Mouse (Mus musculus) adrenal gland, postnatal 4 days (tissue): ENCODE data around the gene Nfatc2. TPM values are rescaled to one million over a fixed set of nuclear protein-coding genes. Genes with fewer than 3 reads are reported as not detected.

Experiments
- DNase-seq, 2 experiments: peaks; one replicate each; pipeline ENCODE4 v3.0.0; 2021 to 2022; ENCODE audit warnings: low spot score in 2 of 2, mixed read lengths in 2 of 2
- long read RNA-seq, 2 experiments: library from polyadenylated mRNA; stranded (forward); transcript quantifications; one replicate each; pipeline ENCODE4 v2.0.0; 2021
- total RNA-seq, 2 experiments: library from RNA; stranded (reverse); gene quantifications; 2 replicates each; pipeline ENCODE4 v1.2.3; 2021

Nfatc2 gene
- total RNA-seq, result 1 to 10 TPM; 4.4 to 5.0 TPM
- long read RNA-seq, experiment 1, result 0 reads
- long read RNA-seq, experiment 2, partial matches to known transcripts, result 0 of 2 reads
- long read RNA-seq, experiment 2, other reads (novel, unspliced or antisense), result 1 of 2 reads

DNA sequence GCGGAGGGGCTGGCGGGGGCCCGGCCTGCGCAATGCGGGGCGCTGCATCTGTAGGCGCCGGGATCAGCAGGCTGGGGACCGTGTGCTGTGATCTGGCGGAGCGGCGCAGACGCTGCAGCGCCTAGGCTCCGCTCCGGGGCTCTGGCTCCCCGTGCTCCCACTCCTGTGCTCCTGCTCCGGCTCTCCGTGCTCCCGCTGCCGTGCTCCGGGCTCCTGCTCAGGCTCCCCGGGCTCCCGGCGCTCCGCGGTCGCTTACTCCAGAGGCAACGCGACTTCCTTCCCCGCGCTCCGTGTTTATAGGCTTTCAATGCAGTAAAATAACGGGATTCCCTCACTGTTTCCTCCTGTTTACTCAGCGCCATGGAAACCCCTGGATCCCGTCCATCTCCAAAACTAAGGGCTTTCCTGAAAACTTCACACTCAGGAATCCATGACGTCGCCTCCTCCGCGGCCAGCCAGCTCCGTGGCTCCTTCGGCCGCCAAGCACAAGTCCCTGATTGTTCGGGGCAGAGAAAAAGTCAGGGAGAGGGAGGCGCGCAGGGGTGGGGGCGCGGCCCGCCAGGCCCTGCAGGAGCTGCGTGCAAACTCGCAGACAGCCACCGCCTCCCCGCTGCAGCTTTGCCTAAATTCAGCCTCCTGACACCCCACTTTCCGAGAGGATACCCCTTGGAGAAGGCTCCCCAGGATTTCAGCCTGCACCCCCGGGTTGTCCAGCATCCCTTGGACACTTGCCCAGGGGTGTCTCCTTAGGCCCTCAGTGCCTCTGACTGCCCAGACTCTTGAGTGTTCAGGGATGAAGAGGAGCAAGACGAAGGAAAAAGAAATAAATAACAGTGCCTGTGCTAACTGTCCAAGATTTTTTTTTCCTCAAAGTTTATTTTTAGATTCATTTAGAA lies at the start of gene Nfatc2:
TSS of gene Nfatc2 (minus strand) at position 167 of the 896 bp plus-strand sequence.
- peak in 1 of 2 experiments; percentile 43 for DNase-seq

DNA sequence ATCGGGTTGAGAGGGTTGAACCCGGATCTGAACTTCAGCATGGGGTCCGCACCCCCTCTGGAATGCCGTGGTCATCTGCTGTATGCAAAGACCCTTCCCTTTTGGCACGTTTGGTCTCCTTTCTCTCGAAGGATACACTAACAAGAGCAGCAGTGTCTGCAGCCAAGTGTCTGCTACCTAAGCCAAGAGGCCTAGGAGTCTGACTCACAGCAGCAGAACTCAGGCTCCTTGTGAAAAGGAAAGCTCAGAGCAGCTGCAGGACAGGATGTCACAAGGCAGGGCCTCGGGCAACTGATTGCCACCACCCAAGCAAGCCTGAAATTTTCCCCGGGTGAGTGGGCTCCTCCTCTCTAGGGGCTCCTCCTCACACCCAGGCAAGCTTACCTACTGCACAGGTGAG lies 46.7 kb upstream of the Nfatc2 start:
- DNase-seq, result no peak

DNA sequence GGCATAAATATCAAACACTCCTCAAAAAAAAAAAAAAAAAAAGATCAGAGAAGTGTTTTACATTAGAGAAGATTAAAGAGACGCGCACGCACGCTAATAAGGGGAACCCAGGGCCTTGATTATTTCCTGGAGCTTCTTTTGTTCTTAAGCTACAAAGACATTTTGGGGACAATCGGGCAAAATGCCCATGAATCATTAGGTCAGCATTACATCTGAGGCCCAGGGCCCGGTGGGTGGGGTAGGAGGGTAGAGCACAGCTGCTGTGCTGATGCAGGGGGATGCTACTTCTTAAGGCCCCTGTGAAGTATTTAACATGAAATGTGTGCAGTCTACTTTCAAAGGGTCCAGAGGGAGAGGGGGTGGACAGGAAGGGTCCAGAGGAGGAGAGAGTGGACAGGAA lies 43.4 kb upstream of the Nfatc2 start:
- no peak for DNase-seq

DNA sequence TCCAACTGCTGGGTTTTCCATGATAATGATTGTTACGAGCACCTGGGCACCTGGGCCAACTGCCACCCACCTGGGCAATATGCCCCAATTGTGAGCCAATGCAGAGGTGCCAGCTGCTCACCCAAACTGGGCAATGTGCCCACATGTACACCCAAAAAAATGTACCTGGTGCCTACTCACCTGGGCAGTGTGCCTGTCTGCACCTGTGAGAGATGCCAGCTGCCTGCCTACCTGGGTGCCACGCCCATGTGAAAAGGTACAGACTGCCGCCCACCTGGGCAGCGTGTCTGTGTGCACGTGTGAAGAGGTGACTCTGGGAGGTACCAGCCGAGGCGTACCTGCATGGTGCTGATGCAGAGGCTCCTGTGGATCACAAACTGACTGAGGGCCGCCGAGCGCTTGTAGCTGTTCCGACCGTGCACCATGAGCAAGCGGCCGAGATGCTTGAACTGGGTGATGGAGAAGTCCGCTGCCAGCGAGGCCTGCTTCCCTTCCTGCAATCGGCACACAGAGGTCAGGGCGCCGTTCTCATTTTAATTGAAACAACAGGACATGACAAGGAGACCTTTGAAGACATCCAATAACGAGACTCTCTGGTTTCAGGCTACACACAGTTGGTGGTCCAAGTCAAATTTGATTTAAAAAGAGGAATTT lies 42.2 kb upstream of the Nfatc2 start:
- DNase-seq, result no peak

DNA sequence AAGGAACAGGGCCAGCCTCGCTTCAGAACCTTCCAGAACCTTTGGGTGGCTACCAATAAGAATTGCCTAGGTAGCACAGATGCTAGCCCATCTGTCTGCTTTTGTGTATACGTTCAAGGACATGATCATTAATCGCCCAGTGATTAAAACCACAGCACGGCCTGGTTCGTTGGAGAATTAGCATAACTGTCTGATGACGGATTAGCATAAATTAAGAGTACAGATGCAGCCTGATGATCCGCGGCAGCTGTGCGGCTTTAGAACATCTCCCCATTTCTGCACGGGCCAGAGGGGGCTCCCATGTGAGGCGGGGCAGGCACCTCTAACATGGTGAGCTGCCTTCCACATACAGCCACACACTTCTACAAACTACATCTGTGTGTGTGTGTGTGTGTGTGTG lies 40.7 kb upstream of the Nfatc2 start:
- DNase-seq, result no peak

DNA sequence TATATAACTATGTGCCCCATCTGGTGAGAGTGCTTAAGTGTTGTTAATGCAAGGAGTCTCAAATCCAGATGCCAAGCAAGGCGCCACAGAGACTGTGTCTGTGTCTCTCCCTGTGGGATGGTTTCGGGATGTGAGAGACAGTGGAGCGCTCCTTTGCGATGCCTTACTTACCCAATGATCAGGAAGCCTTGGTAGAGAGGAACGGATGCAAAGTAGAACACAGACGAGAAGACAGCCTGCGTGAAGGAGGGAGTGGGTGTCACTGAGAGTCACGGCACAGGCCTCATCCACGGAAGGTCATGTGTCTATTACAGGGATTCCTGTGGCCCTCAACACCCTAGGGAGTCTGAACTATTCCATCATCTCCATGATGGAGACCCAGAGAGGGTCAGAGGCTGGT lies 39.0 kb upstream of the Nfatc2 start:
- DNase-seq, result no peak

DNA sequence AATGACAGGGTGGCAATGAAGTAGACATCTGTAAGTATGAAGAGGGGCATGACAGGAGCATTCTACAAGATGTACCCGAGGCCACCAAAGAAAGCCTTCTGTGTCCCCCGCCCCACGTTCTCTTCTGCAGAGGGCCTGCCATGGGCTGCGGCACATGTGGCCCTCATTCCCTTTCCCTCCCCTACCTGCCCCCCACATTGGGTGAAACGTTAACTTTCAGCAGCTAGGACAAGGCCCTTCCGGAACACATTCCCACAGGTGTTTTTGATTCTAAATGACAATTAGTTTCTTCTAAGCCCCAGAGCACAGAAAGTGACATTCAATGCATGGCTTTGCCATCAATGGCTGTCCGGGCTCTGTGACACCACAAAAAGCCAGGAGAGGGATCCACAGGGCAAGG lies 33.4 kb upstream of the Nfatc2 start:
- no peak for DNase-seq

DNA sequence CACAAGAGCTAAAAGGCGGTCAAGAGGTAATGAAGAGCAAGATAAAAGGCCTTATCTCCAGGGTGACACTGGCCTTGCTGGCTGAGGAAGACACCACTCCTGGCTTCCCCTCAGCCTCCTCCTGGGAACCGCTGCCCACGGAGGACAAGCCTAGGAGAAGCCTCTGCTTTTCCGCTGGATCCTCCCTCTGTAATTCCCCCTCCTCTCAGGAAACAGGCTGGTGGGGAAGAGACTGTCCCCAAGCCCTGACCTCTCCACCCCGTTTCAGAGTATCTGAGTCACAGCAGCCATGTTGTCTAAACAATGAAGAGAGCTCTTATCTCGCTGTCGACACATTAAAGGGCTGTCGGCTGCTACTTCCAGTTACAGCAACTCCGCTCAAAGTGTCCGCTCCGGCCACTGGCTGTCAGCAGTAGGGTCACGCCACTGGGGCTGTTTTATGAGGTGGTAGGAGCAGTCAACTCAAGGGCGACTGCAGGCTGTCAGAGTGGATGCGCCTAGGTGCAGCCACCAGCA lies 31.9 kb upstream of the Nfatc2 start:
- DNase-seq, result no peak

DNA sequence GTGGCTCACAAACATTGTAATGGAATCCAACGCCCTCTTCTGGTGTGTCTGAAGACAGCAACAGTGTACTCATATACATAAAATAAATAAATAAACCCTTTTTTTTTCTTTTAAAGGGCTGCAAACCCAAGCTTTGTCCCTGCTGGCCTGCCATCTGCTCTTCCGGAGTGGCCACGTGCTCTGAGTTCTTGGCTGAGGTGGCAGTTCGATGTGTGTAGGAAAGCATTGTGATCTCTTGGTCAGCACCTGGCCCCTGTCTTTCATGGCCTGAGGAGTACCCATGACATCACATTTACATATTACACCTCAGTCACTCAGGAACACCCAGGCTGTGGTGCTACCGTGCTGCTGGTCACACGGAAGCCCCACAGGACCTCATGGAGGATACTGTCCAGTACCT lies 31.1 kb upstream of the Nfatc2 start:
- no peak for DNase-seq

DNA sequence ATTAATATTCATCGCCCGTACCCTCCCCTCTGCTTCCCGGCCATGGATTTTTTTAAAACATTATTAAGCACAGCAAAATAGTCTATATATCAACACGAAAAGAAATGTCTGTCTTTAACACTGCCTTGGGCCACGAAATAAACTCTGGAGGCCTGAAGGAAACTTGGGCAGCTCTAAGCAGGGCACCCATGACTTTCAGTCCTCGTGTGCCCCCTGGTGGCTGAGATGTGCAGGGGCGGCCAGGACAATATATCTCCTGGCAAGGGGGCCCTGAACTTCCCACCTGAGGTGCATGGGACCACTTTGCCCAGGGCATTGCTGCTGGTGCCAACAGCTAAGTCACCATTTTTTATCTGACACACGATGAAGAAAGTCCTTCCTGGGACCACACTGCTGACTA lies 27.3 kb upstream of the Nfatc2 start:
- peak; percentile 66 to 69 for DNase-seq

DNA sequence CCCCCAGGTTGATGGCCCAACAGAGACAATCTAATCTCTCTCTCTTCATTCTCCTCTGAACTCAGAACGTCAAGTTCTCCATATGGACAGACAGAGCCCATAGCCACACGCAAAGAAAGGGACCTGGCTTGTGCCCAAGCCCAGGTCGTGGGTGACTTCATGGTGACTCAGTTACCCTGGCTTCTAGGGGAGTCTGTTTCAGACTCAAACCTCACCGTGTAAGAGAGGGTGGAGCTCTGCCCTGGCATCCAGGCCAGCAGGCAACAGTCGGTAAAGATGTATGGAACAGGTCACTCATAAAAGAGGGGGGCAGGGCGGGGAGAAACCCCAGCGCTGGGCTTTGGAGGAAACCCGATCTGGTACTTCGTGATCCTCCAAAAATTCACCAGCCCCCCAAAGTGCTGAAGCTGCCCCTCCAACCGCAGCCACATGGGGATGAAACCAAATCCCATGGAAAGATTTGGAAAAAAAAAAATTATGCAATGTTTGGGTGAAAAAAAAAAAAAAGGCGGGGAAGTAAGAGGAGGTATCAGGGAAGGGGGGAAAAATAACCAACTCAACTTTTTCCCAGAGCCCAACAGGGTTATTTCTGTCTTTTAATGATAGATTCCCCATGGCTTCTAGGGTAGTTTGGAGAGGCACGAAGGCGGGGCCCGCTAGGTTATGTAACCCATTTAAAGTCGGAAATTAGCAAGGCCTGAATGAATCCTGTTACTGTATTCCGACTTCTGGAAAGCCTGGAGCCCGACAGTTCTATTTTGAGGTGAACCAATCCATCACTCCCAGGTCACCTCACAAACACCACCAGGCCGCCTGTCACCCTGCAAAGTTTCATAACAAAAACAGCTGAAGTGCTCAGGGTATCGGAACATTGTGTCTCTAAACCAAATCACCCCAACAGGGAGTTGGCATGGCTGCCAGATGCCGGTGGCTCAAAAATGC lies 26.6 kb upstream of the Nfatc2 start:
- DNase-seq, result no peak

DNA sequence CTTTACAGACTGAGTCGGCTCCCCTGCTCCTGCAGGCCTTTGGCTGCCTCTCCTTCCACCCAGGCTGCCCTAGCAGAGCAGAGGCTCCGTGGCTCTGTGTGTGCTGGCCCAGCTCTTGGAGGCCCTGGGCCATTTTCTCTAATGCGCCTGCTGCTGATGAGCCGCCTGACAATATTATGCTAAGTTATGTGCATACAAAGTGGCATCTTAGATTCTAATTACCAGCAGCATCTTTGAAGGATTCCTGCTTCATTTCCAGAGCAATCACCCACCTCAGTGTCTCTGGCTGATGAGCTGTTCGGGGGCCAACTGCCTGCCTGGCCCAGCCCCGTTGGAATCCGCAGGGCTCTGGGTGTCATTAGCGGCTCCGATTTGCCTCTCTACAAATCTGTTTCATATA lies 24.9 kb upstream of the Nfatc2 start:
- DNase-seq, result no peak

DNA sequence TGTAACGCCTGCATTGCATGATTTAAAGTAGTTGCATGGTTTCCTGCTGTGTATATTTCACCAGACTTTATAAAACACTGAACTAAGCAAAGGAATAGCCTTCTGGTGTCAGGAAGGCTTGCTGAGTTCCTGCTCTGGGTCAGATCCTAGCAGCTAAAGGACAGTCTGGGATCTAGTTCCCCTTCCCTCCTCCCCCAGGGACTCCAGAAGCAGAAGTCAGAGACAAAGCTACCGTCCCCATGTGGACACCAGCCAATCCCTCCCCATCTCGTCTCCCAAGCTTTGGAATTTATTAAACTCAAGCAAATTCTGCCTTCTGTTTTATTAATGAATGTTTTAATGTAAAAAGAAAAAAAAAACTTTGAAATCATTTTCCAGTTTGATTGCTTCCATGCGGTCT lies 23.6 kb upstream of the Nfatc2 start:
- DNase-seq, result no peak

DNA sequence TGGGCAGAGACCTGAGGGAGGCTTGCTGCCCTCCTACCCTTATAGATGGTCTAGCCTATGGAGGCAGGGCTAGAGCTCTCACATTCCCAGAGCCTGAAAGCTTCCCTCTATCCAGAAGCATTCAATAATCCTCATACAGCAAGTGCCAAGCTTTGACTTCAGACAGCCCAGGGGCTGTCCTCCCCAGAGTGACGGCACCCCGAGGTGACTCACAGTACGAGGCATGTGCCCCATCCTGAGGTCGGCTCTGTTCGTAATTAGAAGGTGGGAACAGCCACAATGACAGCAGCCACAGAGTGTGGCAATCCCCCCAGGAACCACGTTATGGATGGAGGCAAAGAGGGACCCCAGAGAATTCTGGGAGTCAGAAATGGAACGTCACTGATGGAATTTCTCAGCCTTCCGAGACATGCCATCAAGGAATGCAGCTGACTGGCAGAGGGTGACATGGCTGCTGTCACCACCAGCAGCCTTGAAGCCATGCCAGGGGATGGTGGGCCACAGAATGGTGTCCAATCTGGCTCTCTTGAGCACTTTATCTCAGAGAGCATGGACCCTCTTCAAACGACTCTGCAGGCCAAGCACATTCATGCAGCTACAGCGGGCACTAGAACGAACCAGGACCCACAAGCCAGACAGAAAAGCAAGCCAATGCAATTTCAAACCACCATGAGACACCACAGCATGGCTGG lies 19.8 kb upstream of the Nfatc2 start:
- DNase-seq, result no peak

DNA sequence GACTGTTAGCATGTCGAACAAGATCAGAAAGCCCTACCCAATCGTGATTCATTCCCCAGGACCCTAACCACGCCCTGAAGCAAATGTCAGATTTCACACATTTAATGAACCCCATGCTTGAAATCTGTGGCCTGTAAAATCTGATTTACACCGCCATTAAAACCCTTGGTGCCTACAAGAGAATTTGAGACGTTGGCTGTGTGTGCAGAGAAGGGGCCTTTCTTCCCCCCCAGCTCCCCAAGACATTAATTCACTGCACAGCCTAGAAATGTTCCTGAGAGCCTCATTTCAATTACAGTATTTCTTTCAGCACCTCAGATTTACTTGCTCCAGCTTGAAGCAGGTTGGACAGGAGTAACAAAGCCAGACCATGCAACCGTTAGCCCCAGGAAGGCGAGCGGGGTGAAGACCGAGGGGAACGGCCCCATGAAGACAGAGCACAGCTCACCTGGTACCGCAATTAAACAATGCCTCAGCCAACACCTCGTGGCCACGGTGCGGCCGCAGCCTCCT lies 16.8 kb upstream of the Nfatc2 start:
- no peak for DNase-seq

DNA sequence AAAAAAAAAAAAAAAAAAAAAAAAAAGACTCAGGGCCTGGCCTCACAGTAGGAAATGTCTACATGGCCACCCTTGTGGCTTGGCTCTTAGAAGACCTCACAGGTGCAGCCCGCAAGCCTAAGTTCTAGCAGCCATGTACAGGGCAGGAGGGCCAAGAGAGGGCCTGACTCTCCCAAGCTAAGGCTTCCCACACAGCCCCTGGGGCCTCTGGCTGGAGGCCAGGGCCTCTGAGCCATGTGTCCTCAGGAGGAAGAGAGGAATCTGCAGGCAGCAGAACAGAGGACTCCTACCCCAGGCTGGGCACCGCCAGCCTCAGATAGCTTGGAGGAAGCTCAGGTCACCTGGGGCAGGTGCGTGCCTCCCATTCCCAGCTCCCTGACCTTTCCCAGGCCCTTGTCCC lies 13.7 kb upstream of the Nfatc2 start:
- no peak for DNase-seq

DNA sequence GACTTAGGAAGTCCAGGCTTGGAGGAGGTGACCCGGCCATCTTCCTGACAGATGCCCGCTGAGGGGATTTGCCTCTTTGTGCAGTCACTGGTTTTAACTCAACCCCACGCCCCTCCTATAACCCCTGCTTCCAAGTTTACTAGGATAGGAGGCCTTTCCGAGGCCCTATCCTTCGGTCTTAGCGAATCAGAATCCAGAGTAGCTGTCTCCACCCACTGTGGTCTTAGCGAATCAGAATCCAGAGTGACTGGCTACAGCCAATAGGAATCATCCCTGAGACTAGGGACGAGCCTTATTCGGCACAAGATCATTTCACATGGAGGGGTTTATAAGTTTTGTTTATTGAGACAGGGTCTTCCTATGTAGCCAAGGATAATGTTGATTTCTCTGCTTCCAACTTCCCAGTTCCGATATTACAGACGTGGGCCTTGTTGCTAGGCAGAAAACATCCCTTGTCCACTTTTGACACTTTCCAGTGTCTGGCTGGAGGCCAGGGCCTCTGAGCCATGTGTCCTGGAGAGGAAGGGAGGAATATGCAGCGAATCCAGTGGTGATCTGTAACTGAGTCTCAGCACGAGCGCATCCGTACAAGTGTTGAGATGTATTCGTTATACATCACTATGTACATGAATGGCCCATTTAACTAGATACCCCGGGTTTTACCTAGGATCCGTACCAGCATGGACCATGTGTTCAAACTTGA lies 12.9 kb upstream of the Nfatc2 start:
- no peak for DNase-seq

DNA sequence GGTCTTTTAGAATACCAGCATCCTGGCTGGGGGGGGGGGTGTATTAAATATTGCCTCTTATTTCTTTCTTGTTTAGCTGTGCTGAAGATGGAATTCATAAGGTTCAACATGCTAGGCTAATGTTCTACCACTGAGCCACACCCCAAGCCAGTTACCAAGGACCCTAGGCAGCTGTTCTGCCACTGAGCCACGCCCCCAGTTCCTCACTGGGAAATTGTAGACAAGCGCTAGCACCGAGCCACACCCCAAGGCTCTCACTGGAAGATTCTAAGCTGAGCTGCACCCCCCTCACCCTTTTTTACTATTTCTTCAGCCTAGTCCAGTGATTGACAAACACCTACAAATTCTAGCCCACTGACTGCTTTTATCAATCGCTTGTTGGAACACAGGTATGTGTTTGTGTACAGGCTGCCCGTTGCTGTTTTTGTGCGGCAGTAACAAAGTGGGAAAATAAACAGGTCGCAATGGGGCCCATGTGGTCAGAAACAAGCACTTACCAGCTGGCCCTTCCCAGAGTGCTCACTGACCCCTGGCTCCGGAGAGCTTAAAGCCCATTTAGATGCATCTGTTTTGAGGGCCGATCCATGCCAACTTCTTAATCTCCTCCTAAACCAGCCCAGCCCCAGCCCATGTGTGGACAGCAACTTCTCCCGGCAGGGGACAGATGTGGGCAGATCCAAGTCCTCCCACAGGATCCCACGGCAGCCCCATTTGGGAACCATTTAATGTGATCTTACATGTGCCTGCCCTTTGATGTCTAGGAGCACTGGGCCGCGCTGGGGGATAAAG lies 11.8 kb upstream of the Nfatc2 start:
- DNase-seq, result no peak

DNA sequence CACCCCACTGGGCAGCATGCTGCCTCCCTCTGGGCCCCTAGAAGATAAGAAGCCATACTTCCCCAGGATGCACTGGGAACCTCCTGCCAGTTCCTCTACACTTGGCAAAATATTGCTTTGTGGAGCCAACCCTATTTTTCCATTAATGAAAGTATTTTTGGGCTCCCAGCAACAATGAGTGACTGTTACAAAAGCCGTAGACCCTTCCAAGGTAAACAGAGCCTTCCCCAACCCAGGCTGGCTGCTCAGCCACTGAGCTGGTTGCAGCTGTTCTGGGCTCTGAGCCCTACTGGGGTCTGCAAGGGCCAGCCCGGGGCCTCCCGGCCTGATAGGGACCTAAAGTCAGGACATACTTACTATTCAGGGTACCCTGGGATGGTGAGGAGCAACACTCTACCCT lies 9.5 kb upstream of the Nfatc2 start:
- no peak for DNase-seq
